Mouse (Mus musculus) heart, adult 2 months (tissue): Measurements from ENCODE around the gene Pcp2. TPM values are rescaled to one million over a fixed set of nuclear protein-coding genes. Genes with fewer than 3 reads are reported as not detected.

ENCODE experiments used
- DNase-seq, 2 experiments: peaks; one replicate each; pipeline ENCODE4 v3.0.0; 2021
- H3K27ac ChIP-seq: fragments of 200-600 bp; 2 replicates; pipeline ENCODE4 v1.8.1; 2022
- H3K27me3 ChIP-seq: fragments of 200-500 bp; 2 replicates; pipeline ENCODE4 v1.6.1; 2012; ENCODE audit warnings: mild to moderate bottlenecking, low read length, inconsistent platforms, mixed read lengths; ENCODE audit not compliant: control insufficient read depth, insufficient read depth
- H3K36me3 ChIP-seq: fragments of 200-500 bp; 2 replicates; pipeline ENCODE4 v1.6.1; 2012; ENCODE audit warnings: low read length, inconsistent platforms; ENCODE audit not compliant: control insufficient read depth, insufficient read depth
- H3K4me1 ChIP-seq: fragments of 200-500 bp; 2 replicates; pipeline ENCODE4 v1.6.1; 2011; ENCODE audit warnings: low read length; ENCODE audit not compliant: control insufficient read depth, insufficient read depth
- H3K4me3 ChIP-seq: fragments of 200-600 bp; 2 replicates; pipeline ENCODE4 v1.8.1; 2022
- H3K79me2 ChIP-seq: fragments of 200-500 bp; replicated peaks from 2 replicates; pipeline ENCODE4 v1.6.1; 2012; ENCODE audit warnings: mild to moderate bottlenecking, inconsistent platforms, low read length, moderate library complexity, mixed read lengths; ENCODE audit not compliant: control insufficient read depth, insufficient read depth
- H3K9ac ChIP-seq: fragments of 200-500 bp; 2 replicates; pipeline ENCODE4 v1.6.1; 2012; ENCODE audit warnings: low read depth, mild to moderate bottlenecking, control low read depth, inconsistent platforms, low read length, mixed read lengths
- CTCF ChIP-seq: fragments of 200-600 bp; IDR thresholded peaks from 2 replicates; pipeline ENCODE4 v1.8.1; 2022; ENCODE audit warnings: antibody characterized with exemption, mild to moderate bottlenecking, moderate library complexity
- EP300 ChIP-seq: fragments of 200-500 bp; IDR thresholded peaks from 2 replicates; pipeline ENCODE4 v1.6.1; 2011; ENCODE audit warnings: low read depth, low read length, control low read depth; ENCODE audit not compliant: insufficient read depth
- POLR2A ChIP-seq: fragments of 200-500 bp; IDR thresholded peaks from 2 replicates; pipeline ENCODE4 v1.6.1; 2011; ENCODE audit warnings: mild to moderate bottlenecking, low read depth, low read length, control low read depth; ENCODE audit not compliant: insufficient read depth
- WGBS: fragments of 180-500 bp; shearing (Covaris S2); methylation state at CpG from one replicate; pipeline ENCODE4 v1.1.7; 2018; 5-methylcytosine and 5-hydroxymethylcytosine counted together
- intact Hi-C: fragments of 180-260 bp; cut with DNase I; formaldehyde crosslinking; loops from one replicate; pipeline ENCODE4 v1.15.1; 2025
- polyA plus RNA-seq: library from polyadenylated mRNA; depleted of rRNA; stranded (reverse); fragments of >200 nt; gene quantifications from 2 replicates; pipeline ENCODE4 v1.2.3, GENCODE M21; 2012
- total RNA-seq, 2 experiments: library from RNA; stranded (reverse); gene quantifications; 2 replicates each; pipeline ENCODE4 v1.2.3; 2021

The Pcp2 gene
- total and polyA plus RNA-seq, 3 experiments = not detected

- DNase-seq = no peak
- Histone ChIP-seq H3K27me3 (no peaks in the 10 kb centered on the region), H3K4me1 (no peaks in the 10 kb centered on the region), H3K79me2 (no peaks in the 10 kb centered on the region), H3K27ac (no peak overlapping the region), H3K36me3 (no peaks in the 10 kb centered on the region), H3K9ac (no peak overlapping the region), H3K4me3 (no peak overlapping the region)
- TF ChIP-seq POLR2A = no peak
- TF ChIP-seq EP300 = no peak
- no peak for TF ChIP-seq CTCF
- WGBS = 52% methylated on average over 8 of the region's 8 CpGs
- intact Hi-C loops = no loop called here
These were observed 35.5 kb upstream of the Pcp2 start for GRCm38 (mm10) chr8:3660889-3661288.

- Histone ChIP-seq H3K9ac (no peak overlapping the region), H3K4me3 (no peak overlapping the region), H3K79me2 (no peaks in the 10 kb centered on the region), H3K27ac (no peak overlapping the region), H3K4me1 (no peaks in the 10 kb centered on the region), H3K36me3 (no peaks in the 10 kb centered on the region), H3K27me3 (no peaks in the 10 kb centered on the region)
- TF ChIP-seq POLR2A = no peak
- no peak for TF ChIP-seq CTCF
- no peak for TF ChIP-seq EP300
- intact Hi-C loops = no loop called here
- no peak for DNase-seq
- WGBS = 24% methylated on average over 7 of the region's 7 CpGs
These were observed 31.5 kb upstream of the Pcp2 start for GRCm38 (mm10) chr8:3656725-3657381.

- TF ChIP-seq EP300 = no peak
- TF ChIP-seq CTCF = no peak
- no peak for TF ChIP-seq POLR2A
- H3K79me2 ChIP-seq = no peaks in the 10 kb centered on the region
- intact Hi-C loops = no loop called here
- 66% methylated on average over 3 of the region's 3 CpGs for WGBS
- no peaks in the 10 kb centered on the region for H3K36me3 ChIP-seq
- H3K4me3 ChIP-seq = no peak within 1 kb of the TSS
- DNase-seq = no peak
- H3K9ac ChIP-seq = no peak within 1 kb of the TSS
- no peaks in the 10 kb centered on the region for H3K4me1 ChIP-seq
- H3K27me3 ChIP-seq = no peaks in the 10 kb centered on the region
- H3K27ac ChIP-seq = no peak within 1 kb of the TSS
These were observed 30.2 kb upstream of the Pcp2 start, which contains the start of gene Retn for GRCm38 (mm10) chr8:3655526-3655925. Gene Retn, plus strand, starts transcription at chr8:3655770.

- H3K9ac ChIP-seq = no peak overlapping the region
These were observed 29.6 kb upstream of the Pcp2 start for GRCm38 (mm10) chr8:3654726-3655508.

GRCm38 (mm10) chr8:3652845-3653244 is 27.5 kb upstream of the Pcp2 start:
- intact Hi-C loops = no loop called here
- Histone ChIP-seq H3K36me3 (no peaks in the 10 kb centered on the region), H3K4me1 (no peaks in the 10 kb centered on the region), H3K9ac (no peak overlapping the region), H3K27ac (no peak overlapping the region), H3K27me3 (no peaks in the 10 kb centered on the region), H3K79me2 (no peaks in the 10 kb centered on the region), H3K4me3 (no peak overlapping the region)
- TF ChIP-seq POLR2A = no peak
- TF ChIP-seq CTCF = no peak
- TF ChIP-seq EP300 = no peak
- WGBS = 52% methylated on average over 3 of the region's 3 CpGs
- no peak for DNase-seq

More at GRCm38 (mm10) chr8:3654726-3655508, 29.6 kb upstream of the Pcp2 start:
- Histone ChIP-seq H3K79me2 (no peaks in the 10 kb centered on the region), H3K27ac (no peak overlapping the region), H3K27me3 (no peaks in the 10 kb centered on the region), H3K4me1 (no peaks in the 10 kb centered on the region), H3K36me3 (no peaks in the 10 kb centered on the region), H3K4me3 (no peak overlapping the region)
- no peak for DNase-seq
- intact Hi-C loops = no loop called here
- 65% methylated on average over 11 of the region's 11 CpGs for WGBS
- TF ChIP-seq POLR2A = no peak
- TF ChIP-seq EP300 = no peak
- no peak for TF ChIP-seq CTCF

- H3K36me3 ChIP-seq = no peaks in the 10 kb centered on the region
These were observed 23.6 kb upstream of the Pcp2 start for GRCm38 (mm10) chr8:3648990-3649389.

More at GRCm38 (mm10) chr8:3648990-3649389, 23.6 kb upstream of the Pcp2 start:
- Histone ChIP-seq H3K27ac (no peak overlapping the region), H3K4me3 (no peak overlapping the region), H3K27me3 (no peaks in the 10 kb centered on the region; the same call in 1 of the 2 replicates), H3K4me1 (no peaks in the 10 kb centered on the region), H3K9ac (no peak overlapping the region), H3K79me2 (no peaks in the 10 kb centered on the region)
- DNase-seq = no peak
- intact Hi-C loops = no loop called here
- WGBS = 63% methylated on average over 1 of the region's 1 CpGs
- no peak for TF ChIP-seq EP300
- TF ChIP-seq CTCF = no peak
- TF ChIP-seq POLR2A = no peak
